ENCODE assay signal across 18 mouse cellular contexts in the genomic region with DNA sequence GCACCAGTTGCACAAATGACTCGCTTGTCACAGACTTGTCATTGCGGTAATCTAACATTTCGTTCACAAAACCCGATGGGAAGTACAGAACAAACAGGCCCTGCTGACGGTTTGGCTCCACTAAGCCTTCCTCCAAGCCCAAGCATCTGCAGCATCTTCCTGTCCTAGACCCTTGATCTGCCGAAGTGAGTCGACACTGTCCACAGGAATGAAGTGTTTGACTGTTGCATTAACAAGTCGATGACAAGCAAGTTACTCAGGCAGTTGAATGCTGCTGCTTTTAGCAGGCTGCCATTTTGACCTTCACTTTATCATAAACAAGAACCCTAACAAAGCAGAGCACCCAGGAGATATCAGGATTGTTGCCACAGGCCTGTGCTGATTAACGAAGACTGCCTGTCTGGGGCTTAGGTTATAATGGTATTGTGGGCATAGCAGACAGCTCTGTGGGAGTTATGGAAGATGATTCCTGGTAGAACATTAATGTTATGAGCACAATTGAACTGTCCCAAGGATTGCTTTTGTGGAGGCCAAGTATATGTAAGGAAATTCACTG.
DNase-seq lines count a peak whose midpoint lies in the region; ATAC-seq and TF ChIP-seq lines count a peak whose summit lies in the region.
"Had no signal": no experiment of that assay in that cellular context is flagged by ENCODE, and none has a peak within 500 bp of the region (broad histone marks: within the 10 kb centered on the region; RNA-seq: fewer than 3 reads in every experiment).

No protein-coding gene starts in this region.

- no peak for ATAC-seq in heart, embryonic 14.5 days (ENCODE audit: insufficient number of reproducible peaks, insufficient read depth, low FRiP score, low read depth)
- no peak for ATAC-seq in kidney, postnatal 0 days (replicated peaks; ENCODE audit: low FRiP score, low read depth)
- ATAC-seq in heart, embryonic 16.5 days (replicated peaks; ENCODE audit: extremely low read depth, insufficient read depth, low FRiP score) = peak; percentile 69
- ATAC-seq: forebrain, embryonic 15.5 days had no signal

- H3K4me3 ChIP-seq in heart, embryonic 14.5 days (ENCODE audit: control insufficient read depth in 1 of 2, insufficient read depth in 1 of 2, low read depth in 1 of 2, low read length in 2 of 2) = no peak overlapping the region
- H3K4me3 ChIP-seq in kidney, postnatal 0 days (replicated peaks; ENCODE audit: low read depth, low read length) = no peak overlapping the region
- no peak overlapping the region for H3K4me3 ChIP-seq in heart, embryonic 16.5 days (ENCODE audit: low read length)
- H3K4me3 ChIP-seq: embryonic facial prominence, embryonic 10.5 days; forebrain, embryonic 15.5 days; hindbrain, embryonic 15.5 days; limb, embryonic 13.5 days had no signal

- intact Hi-C loops in heart, postnatal 10 days (cut with DNase I) = loop anchor here (2.0 to 10.0 kb wide), 3 partner anchors 181 to 411 kb away; no protein-coding TSS in a partner anchor
- intact Hi-C loops in heart, postnatal 25 days (cut with DNase I) = loop anchor here (5.0 to 10.0 kb wide), 2 partner anchors 141 to 178 kb away; no protein-coding TSS in a partner anchor

- H3K4me1 ChIP-seq in heart, embryonic 14.5 days (ENCODE audit: control insufficient read depth in 2 of 2, insufficient read depth in 2 of 2, low read length in 2 of 2) = peaks cover 5 to 18% of the 10 kb centered on the region in 2 experiments
- 0 out of 2 replicates have a peak, but pooled peaks cover 3% of the 10 kb centered on the region for H3K4me1 ChIP-seq in kidney, postnatal 0 days (replicated peaks; ENCODE audit: insufficient read depth, low read length)
- no peaks in the 10 kb centered on the region for H3K4me1 ChIP-seq in heart, embryonic 16.5 days (ENCODE audit: control insufficient read depth, insufficient read depth, low read length)
- H3K4me1 ChIP-seq: forebrain, embryonic 15.5 days; hindbrain, embryonic 15.5 days had no signal

- DNase-seq in heart, adult 11 months = peak; percentile 82
- no peak for DNase-seq in heart, postnatal 10 days
- DNase-seq in heart, postnatal 25 days (ENCODE audit: low spot score) = no peak
- no peak for DNase-seq in kidney, postnatal 0 days (ENCODE audit: low spot score)
- no peak for DNase-seq in kidney, postnatal 36 days
- DNase-seq in right cerebral cortex, postnatal 36 days (ENCODE audit: low spot score in 2 of 2) = no peak
- DNase-seq: adrenal gland, postnatal 25 days; cerebellum, adult 9-11 months; lung, postnatal 4 days; midbrain, embryonic 14.5 days; spleen, adult 18-20 months had no signal

- TF ChIP-seq CTCF in kidney, postnatal 0 days (IDR thresholded peaks at IDR 0.05; ENCODE audit: low read depth) = no peak

- H3K27ac ChIP-seq in heart, embryonic 14.5 days (replicated peaks in 1 of 2; ENCODE audit: control insufficient read depth in 1 of 2, insufficient read depth in 1 of 2, low read depth in 2 of 2, low read length in 2 of 2) = peak overlapping the region; percentile 79 to 80
- H3K27ac ChIP-seq in kidney, postnatal 0 days = peak overlapping the region; percentile 25; the same call in 1 of the 2 replicates
- H3K27ac ChIP-seq in heart, embryonic 16.5 days (ENCODE audit: low read length) = peak overlapping the region; percentile 37; the same call in 1 of the 2 replicates
- H3K27ac ChIP-seq: embryonic facial prominence, embryonic 10.5 days; forebrain, embryonic 15.5 days; hindbrain, embryonic 15.5 days; limb, embryonic 13.5 days; liver, embryonic 14.5 days had no signal

- WGBS in heart, embryonic 14.5 days = 21% methylated on average over 9 of the region's 9 CpGs
- 48% methylated on average over 9 of the region's 9 CpGs for WGBS in kidney, postnatal 0 days
- WGBS in heart, embryonic 16.5 days = 26% methylated on average over 9 of the region's 9 CpGs

- H3K4me2 ChIP-seq in heart, embryonic 14.5 days (ENCODE audit: low read length) = peak overlapping the region; percentile 1; the same call in 1 of the 2 replicates
- no peak overlapping the region for H3K4me2 ChIP-seq in kidney, postnatal 0 days (ENCODE audit: low read length)
- H3K4me2 ChIP-seq in heart, embryonic 16.5 days (ENCODE audit: low read depth, low read length) = no peak overlapping the region
- H3K4me2 ChIP-seq: forebrain, embryonic 15.5 days; hindbrain, embryonic 15.5 days; limb, embryonic 13.5 days had no signal

- H3K36me3 ChIP-seq in heart, embryonic 14.5 days (ENCODE audit: control insufficient read depth, insufficient read depth, low read length) = no peaks in the 10 kb centered on the region
- H3K36me3 ChIP-seq in kidney, postnatal 0 days (ENCODE audit: insufficient read depth, low read length) = no peaks in the 10 kb centered on the region
- H3K36me3 ChIP-seq in heart, embryonic 16.5 days (ENCODE audit: control insufficient read depth, insufficient read depth) = no peaks in the 10 kb centered on the region
- H3K36me3 ChIP-seq: embryonic facial prominence, embryonic 10.5 days; forebrain, embryonic 15.5 days; hindbrain, embryonic 15.5 days; limb, embryonic 13.5 days had no signal

- no peak overlapping the region for H3K9ac ChIP-seq in heart, embryonic 14.5 days (ENCODE audit: low read length)
- no peak overlapping the region for H3K9ac ChIP-seq in kidney, postnatal 0 days (ENCODE audit: low read depth, low read length)
- H3K9ac ChIP-seq in heart, embryonic 16.5 days (ENCODE audit: low read length) = no peak overlapping the region
- H3K9ac ChIP-seq: forebrain, embryonic 15.5 days; hindbrain, embryonic 15.5 days; limb, embryonic 13.5 days; liver, embryonic 14.5 days had no signal

- H3K9me3 ChIP-seq in heart, embryonic 14.5 days (ENCODE audit: control insufficient read depth, low read length) = no peaks in the 10 kb centered on the region
- H3K9me3 ChIP-seq in kidney, postnatal 0 days (replicated peaks; ENCODE audit: low read length) = no peaks in the 10 kb centered on the region
- H3K9me3 ChIP-seq in heart, embryonic 16.5 days (replicated peaks; ENCODE audit: control insufficient read depth, low read length) = no peaks in the 10 kb centered on the region
- H3K9me3 ChIP-seq: embryonic facial prominence, embryonic 10.5 days; forebrain, embryonic 15.5 days; hindbrain, embryonic 15.5 days; limb, embryonic 13.5 days had no signal

- H3K27me3 ChIP-seq in heart, embryonic 14.5 days (ENCODE audit: control insufficient read depth, insufficient read depth, low read length) = no peaks in the 10 kb centered on the region
- H3K27me3 ChIP-seq in kidney, postnatal 0 days (ENCODE audit: insufficient read depth, low read length) = no peaks in the 10 kb centered on the region
- H3K27me3 ChIP-seq in heart, embryonic 16.5 days (ENCODE audit: control insufficient read depth, insufficient read depth, low read length) = no peaks in the 10 kb centered on the region
- H3K27me3 ChIP-seq: forebrain, embryonic 15.5 days; hindbrain, embryonic 15.5 days; limb, embryonic 13.5 days had no signal

Comparison
In these comparisons a context has a peak if more than half of its experiments do, and no peak if none do; other contexts are left out.
1. H3K27ac ChIP-seq: peak in every context shown above with its lines; median percentile 80 in heart, embryonic 14.5 days; 37 in heart, embryonic 16.5 days; 25 in kidney, postnatal 0 days.